Mouse (Mus musculus): Measurements from ENCODE around the gene Bok.

- TF ChIP-seq TAL1 (IDR thresholded peaks at IDR 0.05; ENCODE audit: low read length) (no peak), GATA1 (IDR thresholded peaks at IDR 0.05; ENCODE audit: low read length) (no peak)
Observed at GRCm38 (mm10) chr1:93731103-93731502, 45.6 kb downstream of the Bok start.

Data from erythroblast, embryonic 14.5 days (primary cell).